Mouse (Mus musculus) yolk sac, embryonic 10.5 days (tissue): ENCODE measurements around the gene Fnbp1.

ENCODE experiments used
- DNase-seq: peaks from one replicate; pipeline ENCODE4 v3.0.0-alpha.2; 2017; ENCODE audit warnings: low spot score

Fnbp1 gene

GRCm38 (mm10) chr2:31025458-31025857 is 116.3 kb downstream of the Fnbp1 start:
- no peak for DNase-seq

GRCm38 (mm10) chr2:31024618-31025370 is 117.0 kb downstream of the Fnbp1 start:
- peak; percentile 36 for DNase-seq

GRCm38 (mm10) chr2:31023940-31024339 is 117.9 kb downstream of the Fnbp1 start:
- DNase-seq, result no peak

GRCm38 (mm10) chr2:31020202-31020601 is 121.6 kb downstream of the Fnbp1 start:
- DNase-seq, result no peak

GRCm38 (mm10) chr2:31019011-31019410 is 122.8 kb downstream of the Fnbp1 start:
- DNase-seq, result no peak

DNA sequence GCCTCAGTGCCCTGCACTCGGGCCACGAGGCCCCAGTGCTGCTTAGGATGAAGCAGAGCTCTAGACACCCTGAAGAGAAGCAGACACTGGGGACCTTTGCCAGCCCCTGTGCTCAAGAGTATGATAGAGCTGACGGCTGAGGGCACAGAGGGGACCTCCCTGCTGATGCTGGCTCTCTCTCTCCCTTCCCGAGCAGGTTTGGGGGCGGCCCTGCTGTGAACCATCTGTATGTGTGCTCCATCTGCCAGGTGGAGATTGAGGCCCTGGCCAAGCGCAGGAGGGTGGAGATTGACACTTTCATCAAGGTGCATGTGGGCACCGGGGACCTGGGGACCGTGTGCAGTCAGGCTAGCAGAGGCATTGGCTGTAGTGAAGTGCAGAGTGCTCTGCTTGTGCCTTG is 123.3 kb downstream of the Fnbp1 start:
- no peak for DNase-seq

- no peak for DNase-seq
These were observed 124.0 kb downstream of the Fnbp1 start for GRCm38 (mm10) chr2:31017625-31018317.

DNA sequence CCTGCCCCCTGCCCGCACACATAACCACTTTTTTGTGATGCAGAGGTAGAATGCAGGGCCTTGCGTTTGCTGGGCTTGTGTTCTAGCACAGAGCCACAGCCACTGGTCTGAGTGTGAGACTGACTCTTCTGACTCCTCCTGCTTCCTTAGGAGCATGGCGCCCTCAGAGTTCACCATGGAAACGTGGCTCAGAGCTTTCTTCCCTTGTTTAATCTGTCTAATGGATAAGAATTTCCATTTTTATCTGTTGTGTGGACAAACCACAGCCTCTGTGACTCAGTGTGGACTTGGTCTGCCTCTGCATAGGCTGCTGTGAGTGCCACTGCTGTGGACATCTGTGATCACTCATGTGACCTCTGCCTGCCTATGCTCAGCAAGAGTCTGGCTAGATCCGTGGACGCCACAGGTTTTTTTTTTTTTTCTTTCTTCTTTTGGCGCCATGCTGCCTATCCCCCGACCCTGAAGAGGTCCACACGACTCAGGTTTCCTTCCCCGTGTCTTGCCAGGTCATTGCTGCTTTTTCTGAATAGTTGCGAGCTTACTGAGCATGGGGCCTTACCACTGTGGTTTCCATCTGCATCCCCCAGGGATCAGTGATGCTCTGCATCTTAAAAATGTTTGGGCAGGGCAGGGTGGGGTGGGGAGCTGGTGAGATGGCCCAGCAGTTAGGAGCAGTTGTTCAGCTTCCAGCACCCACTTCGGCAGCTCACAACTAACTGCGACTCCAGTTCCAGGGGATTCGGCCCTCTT is 128.3 kb downstream of the Fnbp1 start:
- no peak for DNase-seq

GRCm38 (mm10) chr2:31007208-31007607 is 134.6 kb downstream of the Fnbp1 start:
- no peak for DNase-seq

DNA sequence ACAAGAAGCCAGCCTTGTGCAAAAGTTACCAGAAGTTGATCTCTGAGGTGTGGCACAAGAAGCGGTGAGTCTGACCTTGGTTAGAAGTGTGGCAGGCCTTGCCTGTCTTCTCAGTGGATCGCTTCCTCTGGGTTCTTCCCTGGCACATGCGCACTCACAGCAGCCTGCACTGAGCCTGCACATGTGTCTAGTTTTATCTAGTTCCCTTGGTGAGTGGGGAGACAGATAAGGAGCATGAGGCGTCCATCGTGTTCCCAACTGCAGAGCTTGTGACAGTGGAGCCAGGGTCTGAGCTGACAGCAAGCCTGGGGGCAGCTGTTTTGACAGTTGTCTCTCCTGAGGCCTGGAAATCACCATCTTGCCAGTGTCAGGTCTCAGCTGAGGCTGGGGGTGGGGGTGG is 135.4 kb downstream of the Fnbp1 start:
- no peak for DNase-seq

DNA sequence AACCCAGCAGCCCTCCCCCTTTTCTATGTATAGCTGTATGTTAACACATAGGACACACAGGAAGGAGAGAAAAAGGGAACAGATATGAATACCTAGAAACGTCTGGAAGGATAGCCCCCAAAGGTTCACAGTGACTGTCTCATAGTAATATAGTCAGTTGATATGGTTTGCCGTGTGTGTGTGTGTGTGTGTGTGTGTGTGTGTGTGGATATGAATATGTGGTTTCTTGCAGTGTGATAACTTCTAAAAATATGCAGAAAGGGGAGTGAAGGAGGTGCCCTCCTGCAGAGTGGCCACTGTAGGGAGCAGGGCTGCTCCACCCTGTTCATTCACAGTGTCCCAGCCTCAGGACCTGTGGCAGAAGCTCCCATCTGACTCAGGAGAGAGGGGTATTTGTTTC is 136.4 kb downstream of the Fnbp1 start:
- DNase-seq, result no peak

GRCm38 (mm10) chr2:31002857-31003256 is 139.0 kb downstream of the Fnbp1 start:
- no peak for DNase-seq

DNA sequence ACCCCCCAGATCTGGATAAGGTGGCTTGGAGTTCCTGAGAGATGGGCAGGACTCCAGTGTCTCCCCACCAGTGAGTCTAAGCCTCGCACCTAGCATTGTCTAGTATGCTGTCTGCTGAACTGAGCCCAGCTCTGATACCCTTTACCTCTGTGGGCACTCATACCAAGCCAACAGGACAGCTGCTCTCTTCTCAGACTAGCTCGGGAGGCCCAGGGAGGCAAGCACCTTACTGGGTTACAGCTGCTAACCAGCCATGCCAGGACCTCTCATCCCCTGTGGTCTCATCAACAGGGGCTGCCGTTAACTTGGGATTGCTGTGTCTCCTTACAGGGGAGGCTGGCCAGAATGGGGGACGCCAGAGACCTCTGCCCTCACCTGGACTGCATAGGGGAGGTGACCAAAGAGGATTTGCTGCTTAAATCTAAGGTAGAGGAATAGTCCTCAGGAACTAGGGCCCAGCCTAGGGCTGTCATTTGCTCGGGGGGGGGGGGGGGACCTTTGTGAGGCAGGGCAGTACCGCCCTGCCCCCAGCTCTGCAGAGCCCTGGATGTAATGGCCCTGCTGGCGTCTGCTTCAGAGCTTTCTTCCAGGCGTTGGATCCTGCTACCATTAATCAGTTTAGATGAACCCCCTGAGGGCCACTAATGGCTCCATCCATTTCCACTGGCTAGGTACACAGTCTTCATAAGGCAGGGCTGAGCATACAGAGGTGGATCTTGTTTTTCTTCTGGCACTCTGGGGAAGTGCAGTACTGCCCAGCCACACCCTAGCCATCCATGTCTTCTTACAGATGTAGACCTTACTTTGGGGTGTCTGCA is 143.2 kb downstream of the Fnbp1 start:
- no peak for DNase-seq

- DNase-seq, result no peak
These were observed 146.3 kb downstream of the Fnbp1 start for GRCm38 (mm10) chr2:30995432-30995996.

- DNase-seq, result no peak
These were observed 147.0 kb downstream of the Fnbp1 start for GRCm38 (mm10) chr2:30994853-30995252.

DNA sequence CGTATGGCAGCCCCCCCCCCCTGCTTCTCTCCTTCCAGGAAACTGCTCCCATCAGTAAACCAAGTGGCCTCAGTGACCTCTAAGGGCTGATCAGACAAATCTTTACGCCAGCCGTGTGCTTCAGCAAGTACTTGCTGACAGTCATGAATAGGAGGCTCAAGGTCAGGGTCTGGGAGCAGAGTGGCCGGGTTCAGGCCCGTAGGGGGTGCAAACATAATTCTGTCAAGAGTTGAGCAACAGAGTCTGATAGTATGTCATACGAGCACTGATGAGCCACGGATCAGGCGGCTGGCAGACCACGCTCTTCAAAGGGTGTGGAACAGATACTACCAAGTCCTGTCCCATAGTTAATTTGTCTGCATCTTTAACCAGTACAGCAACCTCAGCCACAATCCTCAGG is 151.6 kb downstream of the Fnbp1 start:
- DNase-seq, result peak; percentile 20

GRCm38 (mm10) chr2:30985111-30986020 is 156.4 kb downstream of the Fnbp1 start:
- peak; percentile 61 for DNase-seq

DNA sequence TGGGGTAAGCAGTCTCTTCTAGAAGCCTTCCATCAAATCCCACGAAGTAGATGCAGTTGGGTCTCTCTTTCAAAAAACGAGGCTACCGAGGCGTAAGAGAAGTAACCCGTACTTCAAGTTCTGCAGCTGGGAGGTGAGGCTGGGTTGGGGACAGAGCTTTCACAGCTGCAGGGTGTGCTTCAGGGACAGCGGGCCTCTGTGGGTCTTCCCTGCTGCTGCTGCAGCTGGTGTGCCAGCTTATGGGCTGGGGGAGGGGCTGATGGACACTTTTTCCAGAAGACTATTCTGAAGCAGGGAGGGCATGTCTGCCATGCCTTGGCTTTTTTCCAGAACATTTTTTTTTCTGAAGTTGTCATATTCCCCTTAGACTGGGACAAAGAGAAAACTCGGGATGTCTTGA is 158.8 kb downstream of the Fnbp1 start:
- no peak for DNase-seq

DNA sequence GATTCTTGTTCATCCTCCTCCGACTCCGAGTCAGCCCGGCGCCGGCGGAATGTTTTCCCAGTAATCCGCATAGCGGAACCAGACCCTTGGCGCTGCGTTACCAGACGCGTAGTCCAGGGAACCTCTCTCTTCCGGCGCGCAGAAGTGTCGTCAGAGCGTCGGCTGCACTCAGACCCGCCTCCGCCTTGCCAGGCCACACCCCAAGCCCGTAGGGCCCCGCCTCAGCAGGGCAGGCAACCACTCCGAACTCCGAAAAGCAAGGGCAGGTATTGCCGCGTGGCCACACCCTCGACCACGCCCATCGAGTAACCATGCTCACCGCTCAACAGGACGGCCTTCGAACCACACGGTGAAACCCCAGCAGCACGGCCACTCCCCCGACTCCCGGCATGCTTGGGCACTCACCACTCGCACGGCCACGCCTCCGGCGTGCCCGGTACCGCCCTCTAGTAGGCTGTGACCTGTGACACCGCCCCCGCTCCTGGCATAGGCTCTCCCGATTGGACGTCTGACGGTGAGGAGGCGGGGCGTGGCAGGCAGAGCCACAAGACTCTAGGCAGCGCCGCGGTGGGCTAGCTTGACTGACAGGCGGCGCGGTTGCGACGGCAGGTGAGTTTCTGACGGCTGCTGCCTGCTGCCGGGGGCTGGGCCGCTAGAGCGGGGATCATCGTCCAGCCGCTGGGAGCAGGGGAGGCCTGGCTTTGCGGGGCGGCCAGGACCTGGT is 159.9 kb downstream of the Fnbp1 start, which contains the start of the genes BC005624 and Usp20:
BC005624 (minus strand) TSS at position 412 of the 724 bp plus-strand sequence.
Usp20 (plus strand) TSS at position 490 of the 724 bp plus-strand sequence.
- DNase-seq, result peak; percentile 100
